Mouse (Mus musculus) lung, embryonic 14.5 days (tissue): ENCODE measurements around the gene Wnt7b. TPM values are rescaled to one million over a fixed set of nuclear protein-coding genes. Genes with fewer than 3 reads are reported as not detected.

ENCODE experiments used
- ATAC-seq: fragments of 200-750 bp; cut with Nextera tagmentation; 2 replicates; pipeline ENCODE4 v1.8.0; 2017; ENCODE audit warnings: mild to moderate bottlenecking, moderate TSS enrichment, moderate library complexity; ENCODE audit not compliant: insufficient read depth
- DNase-seq: peaks from one replicate; pipeline ENCODE4 v3.0.0-alpha.2; 2015
- H3K27ac ChIP-seq: fragments of 300-500 bp; sonication (generic); 2 replicates; pipeline ENCODE4 v1.5.1; 2014; ENCODE audit warnings: low read depth, mild to moderate bottlenecking, moderate library complexity
- H3K27me3 ChIP-seq: fragments of 300-500 bp; sonication (generic); 2 replicates; pipeline ENCODE4 v1.6.1; 2014; ENCODE audit warnings: low read length, control low read depth; ENCODE audit not compliant: insufficient read depth
- H3K36me3 ChIP-seq: fragments of 300-500 bp; sonication (generic); 2 replicates; pipeline ENCODE4 v1.6.1; 2014; ENCODE audit warnings: control low read depth; ENCODE audit not compliant: insufficient read depth
- H3K4me1 ChIP-seq: fragments of 300-500 bp; sonication (generic); 2 replicates; pipeline ENCODE4 v1.6.1; 2014; ENCODE audit warnings: antibody characterized with exemption, control low read depth; ENCODE audit not compliant: insufficient read depth
- H3K4me2 ChIP-seq: fragments of 300-500 bp; sonication (generic); 2 replicates; pipeline ENCODE4 v1.6.1; 2014; ENCODE audit warnings: mild to moderate bottlenecking
- H3K4me3 ChIP-seq: fragments of 300-500 bp; sonication (generic); 2 replicates; pipeline ENCODE4 v1.5.1; 2014; ENCODE audit warnings: low read depth, low read length
- H3K9ac ChIP-seq: fragments of 300-500 bp; sonication (generic); 2 replicates; pipeline ENCODE4 v1.6.1; 2014
- H3K9me3 ChIP-seq: fragments of 300-500 bp; sonication (generic); 2 replicates; pipeline ENCODE4 v1.6.1; 2016; ENCODE audit warnings: low read depth, low read length, control low read depth
- CTCF ChIP-seq: IDR thresholded peaks from 2 replicates; pipeline ENCODE4 v1.5.1; 2016; ENCODE audit warnings: antibody characterized with exemption, low read depth
- WGBS: fragments of 180-500 bp; shearing (Covaris S2); extraction: QIAGEN DNeasy Blood & Tissue Kit; methylation state at CpG from one replicate; pipeline ENCODE4 v1.1.7; 2014; 5-methylcytosine and 5-hydroxymethylcytosine counted together
- polyA plus RNA-seq: library from polyadenylated mRNA; unstranded; fragments of >200 nt; fragmentation: Nextera tagmentation; extraction: Ambion mirVana; gene quantifications from 2 replicates; pipeline ENCODE4 v1.2.1, GENCODE M21; 2014

Wnt7b gene
- polyA plus RNA-seq, 1 experiment from 2014 or later: 77.0 TPM

- Histone ChIP-seq H3K27ac (no peak overlapping the region), H3K4me1 (0 out of 2 replicates have a peak, but pooled peaks cover 5% of the 10 kb centered on the region), H3K4me3 (no peak overlapping the region), H3K36me3 (peaks cover 4% of the 10 kb centered on the region; the same call in 1 of the 2 replicates), H3K9ac (no peak overlapping the region; the same call in 1 of the 2 replicates), H3K9me3 (no peaks in the 10 kb centered on the region), H3K27me3 (no peaks in the 10 kb centered on the region), H3K4me2 (no peak overlapping the region)
- 50% methylated on average over 8 of the region's 8 CpGs for WGBS
- DNase-seq (peak; percentile 49), ATAC-seq (peak; percentile 5; the same call in 1 of the 2 replicates)
- no peak for TF ChIP-seq CTCF
These were observed 48.1 kb downstream of the Wnt7b start for GRCm38 (mm10) chr15:85534215-85534614.

GRCm38 (mm10) chr15:85532063-85532462, 50.2 kb downstream of the Wnt7b start:
- Histone ChIP-seq H3K9ac (no peak overlapping the region), H3K27ac (no peak overlapping the region), H3K4me3 (no peak overlapping the region), H3K27me3 (no peaks in the 10 kb centered on the region), H3K4me1 (0 out of 2 replicates have a peak, but pooled peaks cover 5% of the 10 kb centered on the region), H3K36me3 (peaks cover 4% of the 10 kb centered on the region; the same call in 1 of the 2 replicates), H3K9me3 (no peaks in the 10 kb centered on the region), H3K4me2 (no peak overlapping the region)
- DNase-seq (peak; percentile 15), ATAC-seq (no peak)
- TF ChIP-seq CTCF: peak; percentile 36; the same call in 1 of the 2 replicates
- 46% methylated on average over 3 of the region's 3 CpGs for WGBS

GRCm38 (mm10) chr15:85529911-85530310, 52.4 kb downstream of the Wnt7b start:
- Histone ChIP-seq H3K27ac (peak overlapping the region; percentile 32; the same call in 1 of the 2 replicates), H3K4me3 (no peak overlapping the region), H3K4me1 (0 out of 2 replicates have a peak, but pooled peaks cover 5% of the 10 kb centered on the region), H3K36me3 (no peaks in the 10 kb centered on the region), H3K4me2 (no peak overlapping the region), H3K9me3 (no peaks in the 10 kb centered on the region), H3K9ac (no peak overlapping the region), H3K27me3 (no peaks in the 10 kb centered on the region)
- DNase-seq (peak; percentile 11), ATAC-seq (no peak)
- TF ChIP-seq CTCF: no peak
- WGBS: 34% methylated on average over 3 of the region's 3 CpGs

- H3K4me2 ChIP-seq: no peak overlapping the region
- no peaks in the 10 kb centered on the region for H3K27me3 ChIP-seq
- no peak overlapping the region for H3K27ac ChIP-seq
- ATAC-seq: no peak
- no peaks in the 10 kb centered on the region for H3K36me3 ChIP-seq
- no peak overlapping the region for H3K9ac ChIP-seq
- no peaks in the 10 kb centered on the region for H3K9me3 ChIP-seq
- TF ChIP-seq CTCF: no peak
- H3K4me1 ChIP-seq: peaks cover 14% of the 10 kb centered on the region
- no peak overlapping the region for H3K4me3 ChIP-seq
- WGBS: 33% methylated on average over 12 of the region's 12 CpGs
- no peak for DNase-seq
These were observed 57.8 kb downstream of the Wnt7b start for GRCm38 (mm10) chr15:85524404-85524950.

- H3K9ac ChIP-seq: no peak overlapping the region
- DNase-seq: peak; percentile 68
- peaks cover 11% of the 10 kb centered on the region for H3K4me1 ChIP-seq
- no peak overlapping the region for H3K27ac ChIP-seq
- H3K4me3 ChIP-seq: no peak overlapping the region
- peak overlapping the region; percentile 44 for H3K4me2 ChIP-seq
- peak; percentile 71 for ATAC-seq
- peak; percentile 53 for TF ChIP-seq CTCF
- no peaks in the 10 kb centered on the region for H3K9me3 ChIP-seq
- no peaks in the 10 kb centered on the region for H3K27me3 ChIP-seq
- WGBS: 4% methylated on average over 14 of the region's 14 CpGs
- no peaks in the 10 kb centered on the region for H3K36me3 ChIP-seq
These were observed 58.9 kb downstream of the Wnt7b start for GRCm38 (mm10) chr15:85523173-85523991.

GRCm38 (mm10) chr15:85519438-85519837, 62.8 kb downstream of the Wnt7b start:
- H3K4me1 ChIP-seq: peaks cover 11% of the 10 kb centered on the region
- H3K36me3 ChIP-seq: no peaks in the 10 kb centered on the region
- peak; percentile 77 for ATAC-seq
- H3K9ac ChIP-seq: no peak overlapping the region
- peak overlapping the region; percentile 60; the same call in 1 of the 2 replicates for H3K27ac ChIP-seq
- no peaks in the 10 kb centered on the region for H3K9me3 ChIP-seq
- WGBS: 45% methylated on average over 4 of the region's 4 CpGs
- H3K4me3 ChIP-seq: no peak overlapping the region
- no peak for TF ChIP-seq CTCF
- no peaks in the 10 kb centered on the region for H3K27me3 ChIP-seq
- no peak overlapping the region for H3K4me2 ChIP-seq
- DNase-seq: peak; percentile 81
